Mouse (Mus musculus) gastrocnemius, postnatal 4 days (tissue): ENCODE data around the gene Myog. TPM values are rescaled to one million over a fixed set of nuclear protein-coding genes. Genes with fewer than 3 reads are reported as not detected.

ENCODE experiments used
- DNase-seq, 2 experiments: peaks; one replicate each; pipeline ENCODE4 v3.0.0; 2021 to 2022; ENCODE audit warnings: low spot score in 2 of 2, mixed read lengths in 2 of 2
- total RNA-seq, 2 experiments: library from RNA; stranded (reverse); gene quantifications; 2 replicates each; pipeline ENCODE4 v1.2.3; 2021

Gene Myog
- total RNA-seq, 2 experiments from 2014 or later: 212 to 220 TPM

DNA sequence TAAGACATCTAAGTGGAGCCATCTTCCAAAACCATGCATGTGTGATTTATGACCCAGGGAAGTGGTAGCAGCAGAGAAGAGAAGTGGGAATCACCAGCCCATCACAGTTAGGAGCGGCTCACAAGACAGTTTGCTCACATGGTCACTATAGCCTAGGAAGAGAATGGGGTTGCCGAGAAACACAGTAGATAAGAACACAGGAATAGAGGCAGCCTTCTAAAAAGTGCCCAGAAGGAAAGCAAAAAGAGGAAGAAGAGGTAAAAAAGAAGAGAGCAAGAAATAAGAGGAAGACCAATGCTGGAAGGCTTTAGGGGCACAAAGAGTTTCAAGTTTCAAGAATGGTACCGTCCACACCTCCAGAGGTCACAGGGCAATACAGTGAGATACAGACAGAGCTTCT lies 7.4 kb upstream of the Myog start:
- DNase-seq: no peak

DNA sequence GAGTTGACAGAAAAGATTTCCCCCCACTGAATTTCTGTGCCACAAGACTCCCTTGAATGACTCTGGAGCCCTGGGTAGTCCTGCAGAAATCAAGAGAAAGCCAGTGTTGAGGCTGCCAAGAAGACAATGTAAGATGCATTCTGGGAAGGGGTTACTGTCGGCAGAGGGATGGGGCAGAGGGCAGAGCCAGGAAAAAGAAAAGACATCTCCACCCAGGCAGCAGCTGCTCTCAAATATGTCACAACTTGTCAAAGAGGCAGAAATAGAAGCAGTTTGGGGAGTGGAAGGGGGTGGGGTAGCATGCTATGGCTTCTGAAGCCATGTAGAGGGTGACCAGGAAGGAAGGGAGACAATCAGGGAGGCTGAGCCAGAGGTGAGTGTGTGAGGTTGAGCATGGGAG lies 6.7 kb upstream of the Myog start:
- DNase-seq: no peak

DNA sequence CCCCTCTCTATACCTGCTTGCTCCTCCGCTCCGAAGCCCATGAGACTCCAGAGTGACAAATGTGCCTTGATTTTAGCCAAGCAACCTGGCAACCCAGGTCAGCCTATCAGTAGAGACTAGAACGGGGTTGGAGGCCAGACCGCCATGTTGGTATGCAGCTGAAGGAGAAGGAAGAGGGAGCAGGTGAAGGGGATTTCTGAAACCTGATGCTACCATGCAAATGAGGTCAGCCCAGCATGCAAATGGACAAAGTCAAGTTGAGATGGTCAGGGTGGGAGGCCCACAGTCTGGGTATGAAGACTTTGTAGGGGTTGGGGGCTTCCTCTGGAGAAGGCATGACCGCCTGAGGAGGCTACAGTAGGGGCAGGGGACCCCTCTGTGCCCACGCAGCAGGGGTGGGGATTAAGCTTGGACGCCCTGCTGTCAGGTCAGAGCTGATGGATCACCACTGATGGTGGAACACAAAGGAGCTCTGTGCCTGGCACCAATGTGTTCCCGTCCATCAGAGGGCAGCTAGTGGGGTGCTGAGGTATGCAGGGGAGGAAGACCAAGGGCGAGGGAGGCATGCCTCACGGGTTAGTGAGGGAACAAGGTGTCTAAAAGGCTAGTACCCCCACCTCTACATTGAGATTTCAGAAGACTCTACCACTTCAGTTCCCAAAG lies 4.2 kb upstream of the Myog start:
- no peak for DNase-seq

DNA sequence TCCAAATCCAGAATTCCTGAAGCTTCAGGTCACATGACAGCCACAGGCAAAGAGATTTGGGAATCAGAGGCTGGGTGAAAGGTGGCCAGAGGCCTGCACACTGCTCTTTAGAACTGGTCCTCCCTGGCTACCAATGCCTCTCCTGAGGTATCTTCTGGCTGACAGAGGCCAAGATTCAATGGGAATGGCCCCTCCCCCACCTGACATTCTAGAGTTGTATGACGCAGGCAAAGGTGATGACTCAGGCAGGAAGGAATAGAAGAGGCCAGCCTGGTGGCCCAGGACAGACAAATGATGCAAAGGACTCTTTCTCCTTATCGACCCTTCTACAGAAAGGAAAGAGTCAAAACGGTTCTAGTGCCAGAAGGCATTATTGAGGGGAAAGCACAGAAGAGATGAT lies 1.6 kb upstream of the Myog start:
- DNase-seq: no peak

DNA sequence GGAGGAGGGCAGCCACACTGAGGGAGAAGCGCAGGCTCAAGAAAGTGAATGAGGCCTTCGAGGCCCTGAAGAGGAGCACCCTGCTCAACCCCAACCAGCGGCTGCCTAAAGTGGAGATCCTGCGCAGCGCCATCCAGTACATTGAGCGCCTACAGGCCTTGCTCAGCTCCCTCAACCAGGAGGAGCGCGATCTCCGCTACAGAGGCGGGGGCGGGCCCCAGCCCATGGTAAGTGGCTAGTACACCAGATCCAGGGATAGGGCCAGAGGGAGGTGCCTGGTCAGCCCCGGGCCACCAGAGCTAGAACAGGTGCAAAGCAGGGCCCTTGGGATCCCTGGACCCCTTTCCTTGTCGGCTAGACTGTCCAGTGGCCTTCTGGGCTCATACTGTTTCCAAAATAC lies 511 bp downstream of the Myog start:
- no peak for DNase-seq

DNA sequence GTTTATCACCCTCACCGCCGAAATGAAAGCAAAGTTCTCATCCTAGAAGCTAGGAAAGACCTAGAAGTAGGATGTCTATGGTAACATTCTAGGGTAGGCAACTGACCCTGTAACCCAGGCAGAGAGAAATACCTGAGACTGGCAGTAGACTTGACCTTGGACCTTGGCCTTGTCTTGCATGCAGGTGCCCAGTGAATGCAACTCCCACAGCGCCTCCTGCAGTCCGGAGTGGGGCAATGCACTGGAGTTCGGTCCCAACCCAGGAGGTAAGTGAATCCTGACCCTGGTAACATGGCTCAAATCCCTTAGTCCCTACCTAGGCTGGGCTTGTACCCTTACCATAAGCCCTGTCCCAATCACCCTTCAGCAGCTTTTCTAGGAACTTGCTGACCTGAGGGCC lies 1.1 kb downstream of the Myog start:
- DNase-seq: no peak

GRCm38 (mm10) chr1:134291555-134291954 lies 1.8 kb downstream of the Myog start:
- no peak for DNase-seq

DNA sequence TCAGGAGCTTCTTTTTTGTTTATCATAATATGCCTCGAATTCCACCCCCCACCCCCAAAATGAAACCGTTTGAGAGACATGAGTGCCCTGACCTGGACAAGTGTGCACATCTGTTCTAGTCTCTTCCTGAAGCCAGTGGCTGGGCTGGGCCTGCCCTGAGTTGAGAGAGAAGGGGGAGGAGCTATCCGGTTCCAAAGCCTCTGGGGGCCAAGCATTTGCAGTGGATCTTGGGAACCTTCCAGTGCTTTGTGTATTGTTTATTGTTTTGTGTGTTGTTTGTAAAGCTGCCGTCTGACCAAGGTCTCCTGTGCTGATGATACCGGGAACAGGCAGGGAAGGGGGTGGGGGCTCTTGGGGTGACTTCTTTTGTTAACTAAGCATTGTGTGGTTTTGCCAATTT lies 2.3 kb downstream of the Myog start:
- peak in 1 of 2 experiments; percentile 48 for DNase-seq

DNA sequence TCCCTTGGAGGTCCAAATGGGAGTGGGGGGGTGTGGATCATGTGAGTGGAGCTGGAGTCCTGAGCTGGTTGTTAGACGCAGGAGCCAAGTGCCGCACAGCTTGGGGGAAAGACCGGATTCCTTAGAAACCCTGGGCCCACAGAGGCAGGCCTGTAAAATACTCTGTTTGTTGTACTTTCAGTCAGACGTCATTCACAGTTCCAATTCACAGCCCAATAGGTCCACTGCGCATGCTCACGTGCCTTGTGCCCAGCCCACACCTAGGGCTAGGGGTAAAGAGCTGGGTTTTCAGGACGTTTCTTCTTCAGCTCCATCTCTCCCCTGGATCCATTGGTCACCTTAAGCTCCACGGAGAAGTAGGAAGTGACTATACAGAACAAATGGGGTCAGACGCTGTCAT lies 2.8 kb downstream of the Myog start:
- no peak for DNase-seq

DNA sequence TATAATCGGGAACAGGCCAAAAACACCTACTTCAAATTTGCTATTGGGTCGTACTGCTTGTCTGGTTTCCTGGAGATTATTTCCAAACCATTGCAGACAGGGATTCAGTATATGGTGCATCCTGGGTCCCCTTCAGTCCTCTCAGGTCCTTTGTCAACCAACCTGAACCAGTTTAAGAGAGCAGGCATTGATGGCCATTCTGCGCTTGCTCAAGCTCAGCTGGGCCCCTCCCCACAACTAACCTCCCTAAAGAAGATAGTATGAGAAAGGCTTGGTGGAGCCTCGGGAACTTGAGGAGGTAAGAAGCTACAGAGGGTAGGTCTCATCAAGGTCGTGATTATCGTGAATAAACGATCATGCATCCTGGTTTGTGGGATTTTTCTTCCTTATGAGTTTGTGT lies 3.5 kb downstream of the Myog start:
- DNase-seq: no peak

- DNase-seq: no peak
Observed at GRCm38 (mm10) chr1:134293738-134294604, 4.2 kb downstream of the Myog start.

- no peak for DNase-seq
Observed at GRCm38 (mm10) chr1:134297265-134297664, 7.5 kb downstream of the Myog start.

GRCm38 (mm10) chr1:134298636-134299411 lies 9.0 kb downstream of the Myog start:
- peak in 1 of 2 experiments; percentile 48 for DNase-seq

- peak in 1 of 2 experiments; percentile 76 for DNase-seq
Observed at GRCm38 (mm10) chr1:134302568-134303238, 12.9 kb downstream of the Myog start.

- DNase-seq: no peak
Observed at GRCm38 (mm10) chr1:134304940-134305339, 15.2 kb downstream of the Myog start.

GRCm38 (mm10) chr1:134307409-134307808 lies 17.6 kb downstream of the Myog start:
- peak in 1 of 2 experiments; percentile 46 for DNase-seq

DNA sequence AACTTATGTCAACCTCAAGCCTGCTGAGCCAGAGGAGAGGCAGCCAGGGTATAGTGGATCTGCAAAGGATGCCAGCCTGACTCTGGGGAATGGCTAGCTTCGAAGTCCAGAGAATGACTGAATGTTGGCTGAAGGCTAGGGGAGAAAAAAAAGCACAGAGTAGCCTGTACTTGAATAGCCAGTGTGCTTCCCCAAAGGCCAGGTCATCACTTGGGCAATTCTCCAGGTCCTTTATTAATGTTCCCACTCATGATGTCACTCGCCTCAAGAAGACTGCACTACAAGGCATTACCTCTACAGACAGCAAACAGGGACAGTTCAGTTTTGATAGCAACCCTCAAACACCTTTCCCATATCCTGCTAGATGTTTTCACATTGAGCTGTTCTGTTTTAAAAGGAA lies 20.5 kb downstream of the Myog start:
- DNase-seq: no peak

DNA sequence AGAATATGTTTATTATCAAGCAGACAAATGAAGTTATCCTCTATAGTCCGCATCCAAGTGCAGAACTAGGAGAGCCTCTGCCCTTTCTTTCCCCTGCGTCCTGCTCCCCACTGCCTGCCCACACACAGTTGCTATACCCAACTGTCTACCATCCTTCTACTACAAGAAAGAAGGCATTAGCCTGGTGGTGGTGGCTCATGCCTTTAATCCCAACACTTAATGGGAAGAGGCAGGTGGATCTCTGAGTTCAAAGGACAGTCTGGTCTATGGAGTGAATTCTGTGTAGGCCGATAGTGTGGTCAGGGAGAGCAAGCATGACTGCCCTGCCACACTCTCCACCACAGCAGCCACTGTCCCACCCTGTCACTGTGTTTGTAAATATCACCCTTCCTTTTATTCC lies 20.9 kb downstream of the Myog start:
- no peak for DNase-seq

GRCm38 (mm10) chr1:134311760-134312159 lies 22.0 kb downstream of the Myog start:
- DNase-seq: no peak

GRCm38 (mm10) chr1:134315181-134315580 lies 25.4 kb downstream of the Myog start:
- DNase-seq: no peak

GRCm38 (mm10) chr1:134316361-134316760 lies 26.6 kb downstream of the Myog start:
- DNase-seq: no peak
